Mouse (Mus musculus) cortical plate, adult 2 months (tissue): Measurements from ENCODE around the gene Rnf167.

Experiments used
- CTCF ChIP-seq: fragments of 200-500 bp; IDR thresholded peaks from 2 replicates; pipeline ENCODE4 v1.5.1; 2011; ENCODE audit warnings: mild to moderate bottlenecking, control low read depth, low read length; ENCODE audit not compliant: insufficient read depth; ENCODE audit errors: extremely low read depth
- POLR2A ChIP-seq: fragments of 200-500 bp; IDR thresholded peaks from 2 replicates; pipeline ENCODE4 v1.6.1; 2011; ENCODE audit warnings: mild to moderate bottlenecking, low read length, control low read depth; ENCODE audit not compliant: insufficient read depth; ENCODE audit errors: extremely low read depth

DNA sequence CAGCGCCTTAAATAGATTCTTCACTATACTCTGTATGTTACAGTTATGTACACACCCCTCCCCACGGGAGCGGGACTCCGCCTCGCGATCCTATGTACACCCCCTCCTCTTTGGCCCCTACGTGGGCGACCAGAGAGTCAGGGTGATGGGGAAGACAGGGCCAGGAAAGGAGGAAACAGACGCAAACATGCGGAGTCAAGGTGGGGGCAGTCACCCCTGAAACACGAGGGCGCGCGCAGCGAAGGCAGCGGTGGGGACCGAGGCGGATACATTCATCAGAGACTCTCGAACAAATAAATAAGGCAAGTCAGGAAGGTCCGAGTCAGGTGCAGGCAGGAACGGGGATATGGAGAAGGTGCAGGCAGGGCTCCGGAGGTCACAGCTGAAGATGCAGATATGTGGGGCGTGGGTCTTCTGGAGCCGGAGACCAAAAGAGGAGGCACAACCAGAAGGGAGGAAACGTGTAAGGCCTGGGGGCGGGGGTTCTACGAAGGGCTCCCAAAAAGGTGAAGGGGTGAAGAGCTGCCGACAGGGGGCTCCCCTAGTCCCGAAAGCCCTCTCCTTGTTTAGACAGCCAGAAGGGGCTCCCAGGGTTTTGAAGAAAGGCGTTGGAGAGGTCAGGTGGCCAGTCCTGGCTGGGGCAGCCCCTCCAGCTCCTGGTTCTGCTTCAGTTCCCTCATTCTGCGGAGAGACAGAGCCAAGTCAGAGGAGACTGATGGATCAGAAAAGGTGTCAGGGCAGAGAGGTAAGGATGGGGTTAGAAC lies 22.7 kb downstream of the Rnf167 start:
- 0 out of 2 replicates have a peak, but pooled peaks have one; percentile 18 for TF ChIP-seq CTCF
- TF ChIP-seq POLR2A = no peak
